Comparison of ENCODE assay signal across 9 mouse cellular contexts in genomic region chr2:163205262-163205647, GRCm38 (mm10). TPM values are rescaled to one million over a fixed set of nuclear protein-coding genes. Genes with fewer than 3 reads are reported as not detected.
A peak's percentile ranks its signal among the peaks of the same experiment; 100 is the strongest.
DNase-seq lines count a peak whose midpoint lies in the region; ATAC-seq lines count a peak whose summit lies in the region.
"Had no signal": no experiment of that assay in that cellular context is flagged by ENCODE, and none has a peak within 500 bp of the region (broad histone marks: within the 10 kb centered on the region; RNA-seq: fewer than 3 reads in every experiment).

No protein-coding gene starts in this region.

- no peak overlapping the region for H3K9ac ChIP-seq in heart, embryonic 12.5 days
- H3K9ac ChIP-seq in hindbrain, embryonic 11.5 days (ENCODE audit: low read depth, low read length) = peak overlapping the region; percentile 62; the same call in 1 of the 2 replicates
- H3K9ac ChIP-seq in midbrain, embryonic 11.5 days (ENCODE audit: low read length) = peak overlapping the region; percentile 87

- peak overlapping the region; percentile 60 for H3K4me3 ChIP-seq in heart, embryonic 12.5 days
- H3K4me3 ChIP-seq in hindbrain, embryonic 11.5 days (ENCODE audit: low read depth, low read length) = peak overlapping the region; percentile 48
- peak overlapping the region; percentile 63 for H3K4me3 ChIP-seq in midbrain, embryonic 11.5 days (ENCODE audit: low read depth, low read length)

- ATAC-seq in heart, embryonic 12.5 days (ENCODE audit: insufficient number of reproducible peaks, low FRiP score) = no peak
- ATAC-seq in hindbrain, embryonic 11.5 days (ENCODE audit: low FRiP score) = no peak
- no peak for ATAC-seq in midbrain, embryonic 11.5 days (ENCODE audit: low FRiP score)
- no peak for ATAC-seq in erythroid progenitor cell, adult 5-6 weeks (replicated peaks; ENCODE audit: low FRiP score, poor library complexity, severe bottlenecking)

- H3K27me3 ChIP-seq in heart, embryonic 12.5 days (replicated peaks) = peaks cover 32% of the 10 kb centered on the region
- peaks cover 10% of the 10 kb centered on the region for H3K27me3 ChIP-seq in hindbrain, embryonic 11.5 days (ENCODE audit: control insufficient read depth, insufficient read depth, low read length)
- H3K27me3 ChIP-seq in midbrain, embryonic 11.5 days (ENCODE audit: control insufficient read depth, insufficient read depth, low read length) = no peaks in the 10 kb centered on the region

- no peak for DNase-seq in heart, adult 9 months (ENCODE audit: low spot score in 2 of 2)
- DNase-seq in R1 (ENCODE audit: low read depth, low spot score) = peak; percentile 7
- DNase-seq in hindbrain, embryonic 11.5 days (ENCODE audit: low spot score) = peak; percentile 42
- DNase-seq in midbrain, embryonic 11.5 days (ENCODE audit: low spot score, missing footprints) = peak; percentile 94
- no peak for DNase-seq in gastrocnemius, postnatal 36 days
- no peak for DNase-seq in right cerebral cortex, postnatal 25 days
- DNase-seq: gastrocnemius, adult 2 months had no signal

- peaks cover 4% of the 10 kb centered on the region; the same call in 1 of the 2 replicates for H3K9me3 ChIP-seq in heart, embryonic 12.5 days (replicated peaks)
- 0 out of 2 replicates have a peak, but pooled peaks cover 3% of the 10 kb centered on the region for H3K9me3 ChIP-seq in hindbrain, embryonic 11.5 days (ENCODE audit: control insufficient read depth, low read length)
- no peaks in the 10 kb centered on the region; the same call in 1 of the 2 replicates for H3K9me3 ChIP-seq in midbrain, embryonic 11.5 days (ENCODE audit: control insufficient read depth, low read length)

- H3K36me3 ChIP-seq in heart, embryonic 12.5 days = no peaks in the 10 kb centered on the region
- no peaks in the 10 kb centered on the region for H3K36me3 ChIP-seq in hindbrain, embryonic 11.5 days (ENCODE audit: control insufficient read depth, insufficient read depth, low read length)
- H3K36me3 ChIP-seq in midbrain, embryonic 11.5 days (ENCODE audit: control insufficient read depth, insufficient read depth, low read length) = no peaks in the 10 kb centered on the region

- peak overlapping the region; percentile 95 for H3K4me2 ChIP-seq in heart, embryonic 12.5 days
- peak overlapping the region; percentile 87 for H3K4me2 ChIP-seq in hindbrain, embryonic 11.5 days (replicated peaks; ENCODE audit: low read depth, low read length)
- H3K4me2 ChIP-seq in midbrain, embryonic 11.5 days = peak overlapping the region; percentile 90

- H3K4me1 ChIP-seq in heart, embryonic 12.5 days (replicated peaks) = peaks cover 29% of the 10 kb centered on the region
- H3K4me1 ChIP-seq in hindbrain, embryonic 11.5 days (replicated peaks; ENCODE audit: control insufficient read depth, insufficient read depth, low read length) = peaks cover 7% of the 10 kb centered on the region
- peaks cover 27% of the 10 kb centered on the region for H3K4me1 ChIP-seq in midbrain, embryonic 11.5 days (ENCODE audit: control insufficient read depth, insufficient read depth, low read length)

- no peak overlapping the region for H3K27ac ChIP-seq in heart, embryonic 12.5 days (ENCODE audit: poor library complexity, severe bottlenecking)
- H3K27ac ChIP-seq in hindbrain, embryonic 11.5 days (ENCODE audit: low read depth, low read length) = 0 out of 2 replicates have a peak overlapping the region, but pooled peaks have one; percentile 10
- H3K27ac ChIP-seq in midbrain, embryonic 11.5 days (ENCODE audit: low read depth, low read length) = peak overlapping the region; percentile 40
- H3K27ac ChIP-seq: gastrocnemius, adult 2 months had no signal

- WGBS in heart, embryonic 12.5 days = 9% methylated on average over 6 of the region's 6 CpGs
- 5% methylated on average over 6 of the region's 6 CpGs for WGBS in hindbrain, embryonic 11.5 days
- WGBS in midbrain, embryonic 11.5 days = under 1% methylated on average over 6 of the region's 6 CpGs

- intact Hi-C loops in gastrocnemius, postnatal 36 days (cut with DNase I) = loop anchor here (5.0 kb wide), 1 partner anchor 127 kb away; no protein-coding TSS in a partner anchor

RNA-seq across cellular contexts. Expression of gene Tox2, which starts 2.3 kb away (rescaled TPM):
- 2.4 and 3.0 TPM in 2 replicates for polyA plus RNA-seq in heart, embryonic 12.5 days (2016; fragmentation: Nextera tagmentation; extraction: Ambion mirVana)
- 15.6 and 17.5 TPM in 2 replicates for polyA plus RNA-seq in hindbrain, embryonic 11.5 days (2014; fragmentation: Nextera tagmentation; extraction: Ambion mirVana)
- polyA plus RNA-seq in midbrain, embryonic 11.5 days (2014; fragmentation: Nextera tagmentation; extraction: Ambion mirVana) = 37.3 and 38.2 TPM in 2 replicates
- total RNA-seq in erythroid progenitor cell, adult 5-6 weeks (2015; ENCODE audit: low replicate concordance) = not detected in 2 replicates
- not detected in 2 replicates for total RNA-seq in erythroid progenitor cell, adult 5-6 weeks (2017; ENCODE audit: low replicate concordance)
- under 1 TPM in 1 of 2 experiments, not detected in 1; 0.20 TPM for total RNA-seq in gastrocnemius, postnatal 36 days (2021)

Comparison
In these comparisons a context has a peak if more than half of its experiments do, and no peak if none do; other contexts are left out.
1. DNase-seq: peak in R1 (single experiment), hindbrain, embryonic 11.5 days (single experiment) and midbrain, embryonic 11.5 days (single experiment); none in heart, adult 9 months (0 of 2), gastrocnemius, postnatal 36 days (0 of 2) and right cerebral cortex, postnatal 25 days (single experiment).
2. Peak in every context shown above with its lines, with median percentiles within 50 percentile points of each other: H3K4me2 ChIP-seq and H3K4me3 ChIP-seq.